8 mouse cellular contexts compared by ENCODE assay signal in genomic region chr7:64373830-64374562, GRCm38 (mm10). TPM values are rescaled to one million over a fixed set of nuclear protein-coding genes. Genes with fewer than 3 reads are reported as not detected.
A peak's percentile ranks its signal among the peaks of the same experiment; 100 is the strongest.
DNase-seq lines count a peak whose midpoint lies in the region; ATAC-seq lines count a peak whose summit lies in the region.

Gene Fan1 (minus strand): TSS chr7:64374095.

- H3K9me3 ChIP-seq in hindbrain, embryonic 15.5 days = no peaks in the 10 kb centered on the region

- peaks cover 30% of the 10 kb centered on the region for H3K36me3 ChIP-seq in hindbrain, embryonic 15.5 days

- H3K4me2 ChIP-seq in hindbrain, embryonic 15.5 days = peak within 1 kb of the TSS; percentile 58

- 3% methylated on average over 27 of the region's 27 CpGs for WGBS in hindbrain, embryonic 15.5 days

- H3K4me3 ChIP-seq in hindbrain, embryonic 15.5 days = peak within 1 kb of the TSS; percentile 61

- H3K4me1 ChIP-seq in hindbrain, embryonic 15.5 days (replicated peaks) = peaks cover 9% of the 10 kb centered on the region

- peak; percentile 49 for DNase-seq in WW6 (ENCODE audit: low read depth, low spot score)
- peak; percentile 86 to 92 for DNase-seq in cerebellum, postnatal 36 days
- peak; percentile 91 for DNase-seq in frontal cortex, postnatal 36 days (ENCODE audit: low spot score in 2 of 2)
- DNase-seq in left cerebral cortex, adult 11 months (ENCODE audit: low spot score) = peak; percentile 74
- peak; percentile 90 for DNase-seq in lung, postnatal 36 days
- peak; percentile 89 for DNase-seq in retina, embryonic 14.5 days (ENCODE audit: low spot score)
- peak; percentile 85 to 88 for DNase-seq in thymus, postnatal 36 days

- ATAC-seq in hindbrain, embryonic 15.5 days (ENCODE audit: low FRiP score, low read depth) = peak; percentile 97

- peak within 1 kb of the TSS; percentile 52 for H3K9ac ChIP-seq in hindbrain, embryonic 15.5 days

- no peaks in the 10 kb centered on the region for H3K27me3 ChIP-seq in hindbrain, embryonic 15.5 days

- peak within 1 kb of the TSS; percentile 89 for H3K27ac ChIP-seq in hindbrain, embryonic 15.5 days (replicated peaks)

RNA-seq across cellular contexts. Expression of gene Fan1, which starts in this region (rescaled TPM):
- 5.4 and 7.1 TPM in 2 replicates for polyA plus RNA-seq in hindbrain, embryonic 15.5 days (2015; fragmentation: Nextera tagmentation; extraction: Ambion mirVana)

Comparison
In these comparisons a context has a peak if more than half of its experiments do, and no peak if none do; other contexts are left out.
1. Peak in every context shown above with its lines: DNase-seq, ATAC-seq, H3K4me3 ChIP-seq and H3K27ac ChIP-seq.